Mouse (Mus musculus): Measurements from ENCODE around the gene Rasgrf2. TPM values are rescaled to one million over a fixed set of nuclear protein-coding genes. Genes with fewer than 3 reads are reported as not detected.

Rasgrf2 gene
- total and polyA plus RNA-seq, 3 experiments: not detected

DNA sequence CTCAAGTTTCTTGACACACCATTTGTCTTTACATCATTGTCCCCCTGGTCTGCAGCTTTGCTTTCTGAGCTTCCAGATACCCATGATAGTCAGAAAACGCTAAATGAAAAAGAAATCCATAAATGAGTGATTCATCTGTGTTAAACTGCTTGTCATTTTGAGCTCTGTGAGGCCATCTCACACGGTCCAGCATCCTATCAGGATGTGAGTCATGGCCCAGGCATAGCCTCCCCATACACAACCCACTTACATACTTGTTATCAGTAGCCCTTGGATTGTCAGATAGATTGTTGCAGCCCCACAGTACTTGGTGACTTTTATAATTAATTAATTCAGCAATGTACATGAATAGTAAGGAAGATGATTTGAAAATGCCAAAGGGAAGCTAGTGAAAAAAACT is 63.6 kb downstream of the Rasgrf2 start:
- TF ChIP-seq RCOR1 (IDR thresholded peaks at IDR 0.05; ENCODE audit: low read depth, low read length) (no peak), POLR2A (IDR thresholded peaks at IDR 0.05; ENCODE audit: control insufficient read depth in 1 of 2, insufficient read depth in 1 of 2, low read depth in 1 of 2, low read length in 2 of 2, poor library complexity in 1 of 2) (no peak), EP300 (IDR thresholded peaks at IDR 0.05; ENCODE audit: low read depth in 1 of 2, low read length in 2 of 2) (no peak), MAZ (IDR thresholded peaks at IDR 0.05; ENCODE audit: low read depth, low read length) (no peak)
- Histone ChIP-seq H3K79me2 (ENCODE audit: control insufficient read depth, insufficient read depth, low read length, poor library complexity) (no peaks in the 10 kb centered on the region), H3K27me3 (ENCODE audit: control insufficient read depth in 1 of 2, insufficient read depth in 2 of 2, low read length in 2 of 2) (no peaks in the 10 kb centered on the region), H3K9me3 (replicated peaks; ENCODE audit: insufficient read depth, low read length) (no peaks in the 10 kb centered on the region), H3K4me3 (ENCODE audit: control insufficient read depth in 1 of 2, insufficient read depth in 1 of 2, low read depth in 2 of 2, low read length in 2 of 2) (no peak overlapping the region), H3K4me1 (ENCODE audit: control insufficient read depth in 1 of 2, insufficient read depth in 2 of 2, low read length in 2 of 2) (no peaks in the 10 kb centered on the region), H3K9ac (ENCODE audit: control insufficient read depth, low read depth, low read length, poor library complexity, severe bottlenecking) (no peak overlapping the region), H3K27ac (ENCODE audit: control insufficient read depth, low read depth, low read length) (no peak overlapping the region), H3K36me3 (ENCODE audit: control insufficient read depth in 1 of 2, insufficient read depth in 2 of 2, low read length in 2 of 2) (no peaks in the 10 kb centered on the region)
- no peak for DNase-seq (ENCODE audit: low read depth, low spot score)

DNA sequence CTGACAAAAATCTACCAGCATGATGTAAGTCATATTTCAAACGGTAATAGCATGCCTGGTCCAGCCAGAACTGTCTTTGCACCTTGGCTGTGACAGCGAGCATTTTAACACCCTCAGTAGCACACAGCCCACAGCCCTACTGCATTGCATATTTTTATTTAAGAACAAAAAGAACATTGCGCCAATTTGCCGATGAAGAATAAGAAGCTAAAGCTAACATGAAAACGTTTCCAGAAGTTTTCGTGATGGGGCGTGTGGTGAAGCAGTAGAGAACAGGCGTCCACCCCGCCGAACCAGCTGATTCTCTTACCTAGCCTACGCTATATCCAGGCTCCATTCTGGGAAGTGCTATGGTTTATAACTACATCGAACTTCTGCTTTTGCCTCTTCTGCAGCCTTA is 77.7 kb downstream of the Rasgrf2 start:
- H3K79me2 ChIP-seq (ENCODE audit: control insufficient read depth, insufficient read depth, low read length, poor library complexity): no peaks in the 10 kb centered on the region
- no peaks in the 10 kb centered on the region for H3K9me3 ChIP-seq (replicated peaks; ENCODE audit: insufficient read depth, low read length)
- H3K4me1 ChIP-seq (ENCODE audit: control insufficient read depth in 1 of 2, insufficient read depth in 2 of 2, low read length in 2 of 2): no peaks in the 10 kb centered on the region
- DNase-seq (ENCODE audit: low read depth, low spot score): no peak
- H3K27me3 ChIP-seq (ENCODE audit: control insufficient read depth in 1 of 2, insufficient read depth in 2 of 2, low read length in 2 of 2): no peaks in the 10 kb centered on the region
- no peak overlapping the region for H3K9ac ChIP-seq (ENCODE audit: control insufficient read depth, low read depth, low read length, poor library complexity, severe bottlenecking)
- H3K36me3 ChIP-seq (ENCODE audit: control insufficient read depth in 1 of 2, insufficient read depth in 2 of 2, low read length in 2 of 2): no peaks in the 10 kb centered on the region
- no peak overlapping the region for H3K4me3 ChIP-seq (ENCODE audit: control insufficient read depth in 1 of 2, insufficient read depth in 1 of 2, low read depth in 2 of 2, low read length in 2 of 2)
- TF ChIP-seq POLR2A (IDR thresholded peaks at IDR 0.05; ENCODE audit: control insufficient read depth in 1 of 2, insufficient read depth in 1 of 2, low read depth in 1 of 2, low read length in 2 of 2, poor library complexity in 1 of 2): no peak
- TF ChIP-seq GABPA (IDR thresholded peaks at IDR 0.05; ENCODE audit: low read depth, low read length): no peak
- TF ChIP-seq RAD21 (IDR thresholded peaks at IDR 0.05; ENCODE audit: low read depth, low read length): no peak
- TF ChIP-seq E2F4 (IDR thresholded peaks at IDR 0.05; ENCODE audit: borderline replicate concordance, low read depth, low read length): no peak
- TF ChIP-seq POLR2AphosphoS5 (IDR thresholded peaks at IDR 0.05; ENCODE audit: borderline replicate concordance, low read depth, low read length): no peak
- TF ChIP-seq MYC (IDR thresholded peaks at IDR 0.05; ENCODE audit: low read depth, low read length): no peak
- no peak for TF ChIP-seq UBTF (IDR thresholded peaks at IDR 0.05; ENCODE audit: borderline replicate concordance, insufficient read depth, low read depth, low read length)
- TF ChIP-seq MAZ (IDR thresholded peaks at IDR 0.05; ENCODE audit: low read depth, low read length): no peak
- no peak for TF ChIP-seq NRF1 (IDR thresholded peaks at IDR 0.05; ENCODE audit: insufficient read depth, low read depth, low read length, poor library complexity, severe bottlenecking)
- TF ChIP-seq CTCF (IDR thresholded peaks at IDR 0.05 in 2 of 3, conservative IDR thresholded peaks at IDR 0.05 in 1 of 3; ENCODE audit: control insufficient read depth in 1 of 3, insufficient read depth in 1 of 3, low read depth in 2 of 3, low read length in 3 of 3, poor library complexity in 1 of 3, severe bottlenecking in 1 of 3): no peak
- TF ChIP-seq ZNF384 (IDR thresholded peaks at IDR 0.05; ENCODE audit: low read depth, low read length): no peak
- no peak for TF ChIP-seq KAT2A (conservative IDR thresholded peaks at IDR 0.05; ENCODE audit: low read depth, low read length)
- TF ChIP-seq EP300 (IDR thresholded peaks at IDR 0.05; ENCODE audit: low read depth in 1 of 2, low read length in 2 of 2): no peak
- TF ChIP-seq TBP (IDR thresholded peaks at IDR 0.05; ENCODE audit: low read depth, low read length): no peak
- TF ChIP-seq JUND (IDR thresholded peaks at IDR 0.05; ENCODE audit: low read depth, low read length): no peak
- no peak for TF ChIP-seq ZKSCAN1 (IDR thresholded peaks at IDR 0.05; ENCODE audit: low read depth, low read length)
- TF ChIP-seq MXI1 (IDR thresholded peaks at IDR 0.05; ENCODE audit: low read depth, low read length): no peak
- TF ChIP-seq TAL1 (IDR thresholded peaks at IDR 0.05; ENCODE audit: low read length): no peak
- no peak for TF ChIP-seq SIN3A (IDR thresholded peaks at IDR 0.05; ENCODE audit: low read length)
- H3K27ac ChIP-seq (ENCODE audit: control insufficient read depth, low read depth, low read length): no peak overlapping the region
